Mouse (Mus musculus): ENCODE results near the gene Nbdy.
A peak's percentile ranks its signal among the peaks of the same experiment; 100 is the strongest.

Nbdy gene

DNA sequence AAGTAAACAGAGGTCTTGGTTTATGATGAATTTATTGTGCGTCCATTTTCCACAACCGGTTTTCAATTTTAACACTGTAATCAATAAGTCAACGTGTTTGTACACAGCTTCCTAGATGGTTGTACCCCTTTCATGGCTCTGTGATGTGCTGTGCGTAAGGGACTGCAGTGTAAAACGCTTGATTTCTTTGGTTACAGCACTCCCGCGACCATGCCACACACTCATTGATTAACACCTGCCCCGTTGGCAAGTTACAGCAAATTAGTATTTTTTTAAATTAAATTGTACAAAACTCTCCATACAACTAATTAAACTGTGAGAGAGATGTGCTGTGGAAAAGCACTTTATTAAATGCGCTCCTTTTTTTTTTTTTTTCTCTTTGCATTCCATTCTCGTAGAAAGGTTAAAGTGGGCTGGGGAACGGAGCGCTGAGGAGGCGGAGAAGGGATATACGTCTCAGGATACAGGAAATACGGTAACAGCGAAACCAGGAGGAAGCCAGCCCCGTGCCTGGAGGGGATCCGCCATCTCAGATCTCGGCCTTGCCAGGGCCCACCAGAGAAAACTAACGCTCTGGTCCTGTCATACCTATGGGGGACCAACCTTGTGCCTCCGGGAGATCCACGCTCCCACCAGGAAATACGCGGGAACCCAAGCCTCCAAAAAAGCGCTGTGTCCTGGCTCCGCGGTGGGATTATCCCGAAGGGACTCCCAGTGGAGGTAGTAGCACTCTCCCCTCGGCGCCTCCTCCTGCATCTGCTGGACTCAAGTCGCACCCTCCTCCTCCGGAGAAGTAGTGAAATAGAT lies at the start of gene Nbdy:
TSS of gene Nbdy (plus strand) at position 481 of the 807 bp plus-strand sequence.
- peak; percentile 70 to 72 for DNase-seq

DNA sequence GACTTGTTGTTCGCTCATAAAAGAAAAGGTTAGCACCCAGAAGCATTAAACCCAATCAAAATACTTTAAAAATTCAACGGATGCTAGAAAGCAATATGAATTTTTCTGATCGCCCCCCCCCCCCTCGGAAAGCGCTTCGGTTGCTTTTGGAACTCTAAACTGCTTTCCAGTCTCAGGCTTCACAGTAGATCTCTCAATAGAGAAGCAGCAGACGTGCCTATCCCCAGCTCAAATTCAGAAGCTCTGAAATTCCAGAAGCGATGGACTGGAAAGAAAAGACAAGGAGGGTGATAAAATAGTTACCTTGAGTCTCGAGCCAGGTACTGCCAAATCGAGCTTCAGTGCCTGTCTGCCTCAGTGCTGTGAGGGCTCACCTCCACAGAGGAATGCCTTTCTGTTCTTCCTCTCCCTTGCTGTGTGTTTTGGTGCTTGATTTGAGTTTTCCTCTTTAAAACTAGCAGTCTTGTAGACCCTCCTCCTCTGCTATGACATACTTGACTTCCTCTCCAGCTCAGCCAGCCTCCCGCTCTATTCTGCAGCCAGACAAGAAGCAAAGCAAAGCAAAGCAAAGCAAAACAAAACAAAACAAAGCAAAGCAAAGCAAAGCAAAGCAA lies 27.5 kb upstream of the Nbdy start, which contains the start of gene Kctd12b:
TSS of gene Kctd12b (minus strand) at position 610 of the 614 bp plus-strand sequence.
- DNase-seq, result no peak

DNA sequence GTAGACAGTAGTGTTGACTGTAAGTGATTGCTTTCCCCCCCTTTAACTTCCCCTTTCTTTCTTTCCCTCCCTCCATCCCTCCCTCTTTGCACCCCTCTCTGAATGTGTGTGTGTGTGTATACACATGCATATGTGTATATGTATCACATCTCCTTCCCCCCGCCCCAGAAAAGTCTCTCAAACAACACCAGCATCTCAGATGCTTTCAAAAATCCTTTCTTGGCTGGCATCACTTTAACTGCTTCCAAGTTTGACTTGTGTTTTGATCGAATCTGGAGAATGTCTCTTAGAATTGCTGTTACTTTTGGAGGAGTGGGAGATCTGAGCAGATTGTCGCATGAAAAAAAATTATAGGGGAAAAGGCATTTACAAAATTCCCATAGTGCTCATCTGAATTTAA lies 22.9 kb upstream of the Nbdy start:
- DNase-seq, result no peak

DNA sequence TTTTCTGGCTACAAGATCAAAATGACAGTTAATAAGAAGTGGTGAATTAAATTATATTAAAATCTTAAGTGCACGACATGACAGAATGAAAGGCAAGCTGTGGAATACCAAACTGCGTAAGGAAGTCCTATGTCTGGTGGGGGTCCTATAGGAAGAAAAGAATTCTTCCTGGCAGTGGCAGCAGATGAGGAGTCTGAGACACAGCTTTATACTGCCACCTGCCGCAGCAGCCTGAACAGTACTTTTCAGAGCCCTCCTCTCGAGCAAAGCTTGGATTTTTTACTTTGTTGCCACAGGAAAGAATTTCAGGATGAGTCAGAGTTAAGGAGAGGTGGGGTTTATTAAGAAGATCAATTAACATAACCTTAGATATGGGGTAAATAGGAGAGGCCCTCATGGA lies 15.7 kb upstream of the Nbdy start:
- no peak for DNase-seq

DNA sequence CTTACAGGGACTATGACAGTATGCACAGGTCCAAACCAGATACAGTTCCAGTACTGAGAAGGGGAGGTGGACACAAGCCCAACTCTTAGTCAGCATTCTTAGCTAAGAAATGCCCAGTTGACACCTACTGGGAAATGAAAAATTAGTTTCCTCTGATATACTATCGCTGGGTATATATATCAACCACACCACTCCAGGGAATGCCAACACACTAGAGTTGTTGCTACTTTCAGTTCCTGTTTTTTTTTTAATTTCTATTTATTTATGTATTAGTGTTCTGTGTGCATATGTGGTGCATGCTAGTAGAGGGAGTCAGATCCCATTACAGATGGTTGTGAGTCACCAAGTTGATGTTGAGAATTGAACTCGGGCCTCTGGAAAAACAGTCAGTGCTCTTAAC lies 6.7 kb upstream of the Nbdy start:
- DNase-seq, result no peak

DNA sequence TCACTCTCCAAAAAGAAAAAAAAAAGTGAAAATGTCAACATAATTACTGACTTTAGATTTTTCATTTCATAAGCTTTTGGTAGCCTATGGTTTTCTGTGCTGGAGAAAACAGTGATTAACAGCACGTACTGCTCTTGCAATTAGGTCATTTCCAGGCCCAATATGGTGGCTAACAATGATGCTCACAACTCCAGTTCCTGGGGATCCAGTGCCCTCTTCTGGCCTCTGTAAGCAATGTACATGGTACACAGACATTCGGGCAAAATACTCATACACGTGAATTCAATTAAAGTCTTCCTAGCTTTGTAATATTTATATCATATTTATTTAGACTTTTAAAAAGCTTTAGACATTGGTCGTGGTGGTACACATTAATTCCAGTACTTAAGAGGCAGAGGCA lies 3.8 kb upstream of the Nbdy start:
- DNase-seq, result peak in 1 of 2 experiments; percentile 25

DNA sequence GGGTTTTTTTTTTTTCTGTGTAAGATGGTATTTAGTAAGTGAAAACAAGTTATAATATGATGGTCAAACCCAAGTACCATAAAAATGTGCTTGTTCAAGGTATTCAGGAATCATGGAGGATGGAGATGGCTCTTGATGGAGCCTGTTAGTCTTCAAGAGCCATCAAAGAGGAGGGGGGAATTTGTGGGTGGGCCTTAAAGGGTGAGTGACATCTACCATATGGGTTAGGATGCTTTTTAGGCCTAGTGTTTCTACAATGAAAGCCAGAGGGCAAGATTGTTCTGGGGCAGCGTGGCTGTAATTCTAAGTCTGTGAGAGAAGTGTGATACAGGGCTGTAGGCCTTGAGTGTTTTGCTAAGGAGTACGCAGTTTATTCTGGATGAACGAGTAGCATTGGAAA lies 1.0 kb downstream of the Nbdy start:
- peak; percentile 10 to 14 for DNase-seq

DNA sequence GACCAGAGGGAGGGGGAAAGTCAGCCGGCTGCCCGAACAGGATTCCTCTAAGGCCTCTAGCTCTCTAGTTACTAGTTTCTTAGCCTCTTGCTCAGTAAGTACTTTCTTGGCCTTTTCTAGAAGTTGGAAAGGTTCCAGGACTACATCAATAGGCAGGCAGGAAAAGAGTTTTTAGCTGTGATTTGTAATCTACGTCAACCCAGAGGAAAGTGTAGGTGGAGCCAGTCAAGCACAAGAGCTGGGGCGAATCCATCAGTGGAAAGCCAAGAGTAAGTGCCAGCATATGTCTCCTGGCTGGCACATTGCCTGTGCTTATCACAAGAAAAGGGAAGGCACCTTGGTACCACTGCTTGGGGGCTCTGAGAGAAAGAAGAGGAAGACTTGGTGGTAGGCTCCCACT lies 12.3 kb downstream of the Nbdy start:
- DNase-seq, result peak in 1 of 2 experiments; percentile 12

DNA sequence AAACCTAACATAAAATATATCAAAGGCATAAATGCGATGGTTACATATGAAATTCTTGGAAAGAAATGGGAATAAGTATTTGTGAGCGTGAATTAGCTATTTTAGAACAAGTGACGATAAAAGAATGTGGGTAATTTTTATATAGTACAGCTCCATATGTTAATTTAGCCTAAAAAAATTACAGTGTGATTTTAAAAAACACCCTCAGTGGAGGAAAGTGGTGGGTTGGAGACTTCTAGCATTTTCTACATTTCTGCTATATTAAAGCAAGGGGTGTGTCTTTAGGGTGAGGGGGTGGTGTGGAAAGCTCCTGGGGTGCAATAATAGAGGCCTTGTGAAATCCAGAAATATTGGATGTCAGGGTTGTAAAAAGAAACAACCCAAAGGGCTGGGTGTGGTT lies 19.1 kb downstream of the Nbdy start:
- no peak for DNase-seq

DNA sequence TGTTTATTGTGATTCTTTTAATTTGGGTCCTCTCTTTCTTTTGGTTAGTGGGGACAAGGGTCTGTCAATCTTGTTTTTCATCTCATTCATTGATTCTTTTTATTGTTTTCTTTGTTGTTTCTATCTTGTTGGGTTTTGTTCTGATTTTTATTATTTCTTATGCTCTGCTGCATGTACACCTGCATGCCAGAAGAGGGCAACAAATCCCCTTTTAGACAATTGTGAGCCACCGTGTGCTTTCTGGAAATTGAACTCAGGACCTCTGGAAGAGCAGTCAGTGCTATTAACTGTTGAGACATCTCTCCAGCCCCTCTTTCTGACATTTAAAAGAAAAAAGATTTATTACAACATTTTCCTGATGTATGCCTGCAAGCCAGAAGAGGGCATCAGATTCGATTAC lies 25.8 kb downstream of the Nbdy start:
- no peak for DNase-seq
